Mouse (Mus musculus) kidney, adult 9 months (tissue): ENCODE measurements around the gene Cys1.

Experiments used
- DNase-seq: peaks from one replicate; pipeline ENCODE4 v3.0.0; 2022

Gene Cys1

GRCm38 (mm10) chr12:24697484-24698204, 16.0 kb upstream of the Cys1 start:
- DNase-seq = peak; percentile 58

DNA sequence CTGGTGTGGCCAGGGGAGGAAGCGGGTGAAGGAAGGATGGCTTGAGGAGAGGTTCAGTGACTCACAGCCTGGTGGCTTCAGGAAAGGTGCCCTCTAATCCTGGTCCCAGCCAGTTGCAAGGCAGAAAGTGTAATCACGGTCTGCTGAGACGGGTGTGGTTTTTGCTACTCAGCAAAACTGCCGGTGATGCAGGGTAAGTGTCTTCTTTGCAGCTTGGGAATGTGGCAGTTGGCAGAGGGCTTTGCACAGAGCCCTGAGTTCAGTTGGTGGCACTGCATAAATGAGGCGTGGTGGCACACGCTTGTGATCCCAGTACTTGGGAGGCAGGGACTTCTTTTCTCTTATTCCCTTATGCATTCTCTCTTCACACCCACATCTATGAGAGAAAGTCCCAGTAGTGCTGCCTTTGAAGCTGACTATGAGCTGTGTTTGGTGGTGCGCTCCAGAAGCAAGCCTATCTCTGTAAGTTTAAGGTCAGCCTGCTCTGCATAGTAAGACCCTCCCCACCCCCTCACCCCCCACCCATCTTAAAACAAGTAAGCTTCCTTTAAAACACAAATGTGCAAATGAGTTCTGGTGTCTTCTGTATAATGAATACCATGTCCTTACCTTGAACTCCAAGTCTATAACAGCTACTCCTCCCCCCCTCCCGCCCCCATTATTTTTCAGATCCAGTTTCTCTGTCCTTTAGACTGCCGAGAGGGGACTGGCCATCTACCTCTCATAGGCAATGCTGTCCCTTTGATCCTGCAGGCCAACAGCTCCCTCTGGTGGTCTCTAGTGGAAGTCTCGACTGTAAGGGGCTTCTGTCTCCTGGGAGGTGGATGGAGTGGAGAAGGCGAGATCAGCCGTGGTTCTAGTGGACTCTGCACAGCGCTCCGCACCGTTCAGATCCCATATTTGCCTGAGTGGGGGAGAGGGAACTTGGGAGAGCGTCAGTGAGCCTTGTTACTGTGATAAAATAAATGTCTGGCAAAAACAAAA, 15.2 kb upstream of the Cys1 start:
- peak; percentile 94 for DNase-seq

DNA sequence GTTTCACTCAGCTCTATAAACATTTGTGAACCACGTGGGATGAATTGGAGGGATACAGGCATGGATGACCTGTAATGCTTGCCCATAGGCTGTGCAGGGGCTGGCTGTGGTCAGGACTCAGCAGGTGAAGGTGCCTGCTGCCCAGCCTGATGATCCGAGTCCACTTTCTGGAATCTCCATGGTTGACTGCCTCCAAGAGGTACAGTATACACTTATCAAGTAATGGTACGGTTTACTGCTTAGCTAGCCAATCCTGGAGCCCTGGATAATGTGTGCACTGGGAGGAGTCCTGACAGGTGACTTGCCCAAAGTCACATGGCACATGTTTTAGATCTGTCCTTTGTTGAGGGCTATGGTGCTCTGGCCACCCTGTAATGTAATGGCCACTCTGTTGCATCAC, 8.7 kb upstream of the Cys1 start:
- peak; percentile 77 for DNase-seq

DNA sequence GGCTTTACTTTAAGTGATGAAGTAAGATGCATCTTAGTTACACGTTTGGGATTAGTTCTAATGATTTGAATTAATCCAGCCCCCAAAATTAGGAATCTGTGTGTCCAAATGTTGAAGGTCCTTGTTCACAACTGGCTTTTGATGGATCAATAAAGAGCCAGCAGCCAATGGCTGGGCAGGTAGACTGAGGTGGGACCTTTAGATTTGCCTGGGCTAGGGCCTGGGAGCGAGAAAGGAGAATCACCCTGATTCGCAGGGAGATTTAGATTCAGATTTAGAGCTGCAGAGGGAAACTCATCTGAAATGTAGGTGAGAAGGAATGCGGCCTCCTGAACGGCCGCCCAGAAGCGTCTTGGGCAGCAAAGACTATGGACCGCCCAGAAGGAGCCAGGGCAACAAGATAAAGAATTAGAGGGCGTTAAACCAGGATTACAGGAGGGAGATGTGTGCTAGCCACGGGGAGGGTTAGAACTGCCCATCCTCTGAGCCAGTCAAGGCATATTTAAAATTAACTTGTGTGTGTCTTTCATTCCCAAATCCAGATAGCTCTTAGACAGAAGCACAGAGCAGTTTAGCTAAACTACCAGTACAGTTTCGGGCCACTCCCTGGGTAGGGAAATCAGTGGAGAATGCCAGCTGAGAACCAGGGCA, 5.2 kb upstream of the Cys1 start:
- peak; percentile 59 for DNase-seq

DNA sequence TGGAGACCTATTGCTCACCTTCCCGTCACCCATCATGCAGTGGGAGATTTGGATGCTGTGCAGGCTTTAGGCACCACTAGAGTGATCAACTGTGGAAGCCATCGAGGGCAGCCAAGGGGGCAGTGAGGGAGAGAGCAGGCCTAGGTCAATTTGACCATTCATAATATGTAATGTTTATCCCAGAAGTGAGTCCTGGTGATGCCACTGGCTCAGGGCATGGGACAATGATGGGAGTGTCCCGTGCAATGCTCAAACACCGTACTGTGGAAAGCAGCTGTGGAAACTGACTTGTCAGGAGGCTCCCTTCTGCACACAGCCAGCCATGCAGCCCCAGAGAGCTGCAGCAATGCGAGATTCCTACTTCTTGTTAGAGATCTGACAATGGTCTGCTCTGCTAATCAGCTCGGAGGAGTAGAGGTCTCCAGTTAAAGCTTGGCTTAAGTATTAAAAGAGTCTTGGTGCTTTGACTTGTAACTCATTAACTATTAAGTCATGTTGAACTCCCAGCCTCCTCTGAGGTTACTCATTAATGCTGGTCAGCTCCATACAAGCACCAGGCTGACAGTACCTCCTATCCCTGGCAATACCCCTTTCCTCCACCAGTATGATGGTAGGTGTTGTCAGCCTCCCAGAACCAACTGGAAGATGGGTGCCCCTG, 4.6 kb upstream of the Cys1 start:
- DNase-seq = peak; percentile 93

DNA sequence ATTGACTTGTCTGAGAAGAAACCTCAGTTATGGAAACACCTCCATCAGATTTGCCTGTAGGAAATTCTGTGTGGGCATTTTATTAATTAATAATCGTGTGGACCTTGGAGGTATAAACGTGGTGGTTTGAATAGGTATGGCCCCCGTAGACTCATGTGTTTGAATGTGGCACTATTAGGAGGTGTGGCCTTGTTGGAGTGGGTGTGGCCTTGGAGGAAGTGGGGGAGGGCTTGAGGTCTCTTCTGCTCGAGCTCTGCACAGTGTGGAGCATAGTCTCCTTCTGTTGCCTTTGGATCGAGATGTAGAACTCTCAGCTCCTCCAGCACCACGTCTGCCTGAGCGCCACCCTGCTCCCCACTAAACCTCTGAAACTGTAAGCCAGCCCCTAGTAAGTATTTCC, 1.8 kb upstream of the Cys1 start:
- peak; percentile 79 for DNase-seq

GRCm38 (mm10) chr12:24682563-24682962, 950 bp upstream of the Cys1 start:
- DNase-seq = peak; percentile 94

GRCm38 (mm10) chr12:24680492-24681285, 924 bp downstream of the Cys1 start:
- DNase-seq = no peak

- DNase-seq = peak; percentile 60
These were observed 1.5 kb downstream of the Cys1 start for GRCm38 (mm10) chr12:24680096-24680491.

- DNase-seq = no peak
These were observed 19.5 kb downstream of the Cys1 start for GRCm38 (mm10) chr12:24662131-24662530.

DNA sequence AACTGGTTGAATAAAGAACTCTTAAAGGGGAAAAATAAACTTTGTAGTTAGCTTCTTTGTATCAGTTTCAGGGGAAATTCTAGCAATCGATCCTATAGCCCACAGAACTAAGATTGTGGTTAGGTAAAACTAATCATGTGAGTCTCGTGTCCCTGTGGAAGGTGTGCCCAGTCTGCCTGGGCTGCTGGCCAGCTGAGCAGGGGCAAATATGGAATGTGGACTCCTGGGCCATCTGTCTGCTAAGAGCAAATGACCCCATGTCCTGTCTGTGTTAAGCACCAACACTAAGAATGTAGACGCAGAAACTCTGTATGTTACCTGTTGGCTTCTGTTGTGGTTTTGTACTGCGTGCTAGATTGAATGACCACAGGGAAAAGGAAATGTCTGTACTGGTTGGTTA, 20.5 kb downstream of the Cys1 start:
- peak; percentile 79 for DNase-seq

GRCm38 (mm10) chr12:24659923-24660322, 21.7 kb downstream of the Cys1 start:
- DNase-seq = no peak

- DNase-seq = peak; percentile 75
These were observed 22.6 kb downstream of the Cys1 start for GRCm38 (mm10) chr12:24658998-24659397.

GRCm38 (mm10) chr12:24656436-24656835, 25.2 kb downstream of the Cys1 start:
- no peak for DNase-seq

DNA sequence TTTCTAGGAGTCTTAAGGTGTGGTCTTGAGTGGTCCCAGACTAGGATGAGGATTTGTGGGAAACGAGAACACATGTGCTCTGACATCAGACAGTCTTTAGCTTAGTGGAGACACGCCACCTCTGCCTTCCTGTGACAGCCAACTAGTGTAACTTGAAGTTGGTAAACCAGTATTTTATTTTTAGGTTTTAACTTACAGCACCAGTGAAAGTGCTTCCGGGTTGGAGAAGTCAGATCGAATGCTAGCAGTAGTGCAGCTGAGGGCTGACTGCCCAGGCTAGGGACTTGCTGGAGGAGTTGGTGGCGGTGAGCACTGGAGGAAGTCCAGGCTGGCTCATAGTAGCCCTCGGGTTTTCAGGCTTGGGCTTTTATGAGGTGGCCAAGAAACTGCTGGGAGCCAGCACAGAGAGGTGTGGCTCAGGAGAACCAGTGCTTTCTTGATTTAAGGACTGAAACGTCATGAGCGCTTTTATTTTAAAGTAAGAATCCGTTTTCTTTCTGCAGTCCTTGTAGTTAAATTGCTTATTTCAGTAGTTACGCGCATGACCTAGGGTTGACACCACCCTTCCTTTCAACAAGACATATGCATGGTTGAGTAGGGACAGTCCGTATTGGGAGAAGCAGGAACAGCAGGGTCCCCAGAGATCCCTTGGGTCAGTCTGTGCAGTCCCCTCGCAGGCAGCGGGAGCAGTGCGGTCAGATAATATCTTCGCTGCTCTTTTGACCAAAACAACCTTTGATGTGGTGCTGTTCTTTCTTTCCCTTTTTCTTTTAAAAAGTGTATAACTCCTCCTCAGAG, 27.3 kb downstream of the Cys1 start:
- DNase-seq = no peak

DNA sequence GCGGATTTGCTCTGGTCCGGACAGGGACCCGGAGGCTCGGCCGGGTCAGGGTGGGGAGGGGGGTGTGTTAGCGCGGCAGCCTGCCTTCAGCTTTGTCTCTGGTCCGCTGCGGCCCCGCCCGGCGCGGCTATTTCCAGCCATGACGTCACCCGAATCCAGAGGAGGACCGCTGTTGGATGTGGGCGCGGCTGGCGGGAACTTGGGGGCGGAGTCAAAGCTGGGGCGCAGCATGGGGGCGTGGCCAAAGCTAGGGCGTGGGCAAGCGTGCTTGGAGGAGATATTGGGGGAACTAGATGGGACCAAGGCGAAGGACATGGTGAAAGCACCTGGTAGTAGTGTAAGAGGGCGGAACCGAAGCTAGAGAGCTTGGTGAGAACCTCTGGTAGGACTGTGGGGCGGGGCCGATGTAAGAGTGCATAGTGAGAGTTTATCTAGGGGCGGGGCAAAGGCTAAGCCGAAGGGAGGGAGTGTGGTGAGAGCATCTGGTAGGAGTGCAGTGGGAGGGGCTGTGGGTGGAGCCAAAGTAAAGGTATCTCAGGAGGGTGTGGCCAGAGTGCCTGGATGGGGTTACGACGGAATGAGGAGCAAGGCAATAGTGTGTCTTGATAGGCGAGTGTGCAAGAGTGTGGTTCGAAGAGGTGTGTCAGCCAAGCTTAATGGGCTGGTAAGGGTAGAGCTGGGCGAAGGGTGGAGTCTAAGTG, 29.8 kb downstream of the Cys1 start:
- DNase-seq = peak; percentile 98

- DNase-seq = peak; percentile 99
These were observed 30.5 kb downstream of the Cys1 start, which contains the start of gene Klf11 for GRCm38 (mm10) chr12:24651063-24651557. Klf11 (plus strand) TSS chr12:24651274.

- DNase-seq = no peak
These were observed 31.1 kb downstream of the Cys1 start for GRCm38 (mm10) chr12:24650415-24651062.

DNA sequence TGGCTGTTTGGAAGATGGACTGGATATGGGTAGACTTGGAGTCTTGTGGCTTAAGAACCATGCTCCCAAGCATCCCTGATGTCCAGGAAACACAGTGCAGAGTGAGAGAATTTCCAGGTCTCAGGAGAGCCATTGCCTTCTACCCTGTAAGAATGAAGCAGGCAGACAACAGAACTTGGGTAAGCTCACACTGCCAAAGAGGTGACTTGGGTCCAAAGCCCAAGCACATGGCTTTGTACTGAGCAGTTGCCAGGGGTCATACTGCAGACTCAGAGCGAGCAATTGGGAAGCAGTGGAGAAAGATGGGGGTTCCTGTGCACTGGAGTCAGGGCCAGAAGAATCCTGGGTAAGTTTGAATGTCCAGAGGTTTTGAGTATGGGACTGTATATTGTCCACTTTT, 33.5 kb downstream of the Cys1 start:
- no peak for DNase-seq

GRCm38 (mm10) chr12:24645901-24646300, 35.7 kb downstream of the Cys1 start:
- DNase-seq = no peak
